Mouse (Mus musculus): Measurements from ENCODE around the gene Gpc5.

DNA sequence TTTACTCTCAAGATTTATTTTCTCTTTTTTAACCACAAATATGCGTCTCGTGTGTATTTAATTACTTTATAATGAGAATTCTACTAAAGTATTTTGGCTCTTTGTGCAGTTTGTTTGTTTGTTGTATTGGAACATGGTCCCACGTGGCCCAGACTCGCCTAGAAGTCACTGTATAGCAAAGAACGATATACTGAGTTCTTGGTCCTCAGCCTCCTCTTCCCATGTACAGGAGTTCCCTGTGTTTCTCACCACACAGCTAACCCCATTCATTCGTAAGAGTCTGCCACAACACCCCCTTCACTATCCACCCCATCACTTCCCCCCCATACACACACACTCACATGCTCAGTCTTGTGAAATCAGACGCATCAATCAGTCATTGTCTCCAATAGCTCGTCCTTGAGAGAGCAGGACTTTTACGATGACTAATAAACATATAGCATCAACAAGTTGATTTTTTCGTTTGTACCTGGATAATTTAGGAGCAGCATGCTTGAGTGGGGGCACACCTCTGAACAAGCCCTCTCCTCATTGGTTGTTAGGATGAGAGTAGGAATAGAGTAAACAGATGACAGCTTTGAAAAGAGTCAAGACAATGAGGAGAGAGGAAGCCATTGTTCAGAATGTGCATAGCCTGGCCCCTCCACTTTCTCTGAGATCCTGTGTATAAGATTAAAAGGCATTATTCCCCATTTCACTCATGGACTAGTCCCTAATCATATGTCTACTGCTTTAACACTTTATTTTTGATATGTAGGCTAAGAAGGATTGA is 740.0 kb downstream of the Gpc5 start:
- TF ChIP-seq CTCF (IDR thresholded peaks at IDR 0.05; ENCODE audit: low read depth) (no peak), EP300 (IDR thresholded peaks at IDR 0.05; ENCODE audit: low read depth) (no peak)
